ENCODE assay signal across 9 mouse cellular contexts in the genomic region with DNA sequence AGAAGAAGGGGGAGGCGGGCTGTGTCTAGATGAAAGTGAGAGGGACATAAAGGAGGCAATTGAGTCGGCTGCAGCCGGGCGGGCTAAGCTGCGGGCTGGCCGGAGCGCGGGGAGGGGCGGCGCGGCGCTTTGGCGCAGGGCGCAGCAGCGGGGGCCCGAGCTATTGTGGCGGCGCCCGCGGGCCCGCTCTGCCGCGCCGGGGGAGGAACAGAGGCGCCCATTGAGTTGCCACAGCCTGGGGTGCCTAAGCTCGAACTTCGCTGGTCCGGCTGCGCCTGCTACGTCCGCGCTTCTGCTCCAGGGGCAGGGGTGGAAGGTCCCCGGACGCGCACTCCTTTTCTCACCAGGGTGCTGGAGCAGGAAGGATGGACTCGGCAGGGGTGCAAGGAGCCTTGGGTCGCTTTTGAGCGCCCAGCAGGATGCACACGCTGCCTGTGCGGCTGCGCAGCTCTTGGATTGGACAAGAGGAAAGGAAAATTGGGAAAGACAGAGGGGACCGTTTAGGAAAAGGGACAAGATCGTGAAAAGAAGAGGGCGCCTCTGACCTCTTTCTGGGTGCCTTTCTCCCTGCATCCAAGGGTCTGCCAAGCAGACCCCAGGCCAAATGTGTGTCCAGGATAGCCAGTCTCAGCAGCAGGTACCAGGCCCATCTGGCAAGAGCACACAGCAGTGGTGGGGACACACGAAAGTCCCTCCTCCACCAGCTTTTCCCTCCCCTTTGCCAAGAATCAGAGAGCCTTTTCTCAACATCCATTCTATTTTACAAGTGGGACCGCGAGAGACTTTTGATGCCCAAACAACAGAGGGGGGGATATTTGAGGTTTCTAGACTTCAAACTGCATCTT. TPM values are rescaled to one million over a fixed set of nuclear protein-coding genes. Genes with fewer than 3 reads are reported as not detected.
A peak's percentile ranks its signal among the peaks of the same experiment; 100 is the strongest.
DNase-seq lines count a peak whose midpoint lies in the region; ATAC-seq and TF ChIP-seq lines count a peak whose summit lies in the region.
"Had no signal": no experiment of that assay in that cellular context is flagged by ENCODE, and none has a peak within 500 bp of the region (broad histone marks: within the 10 kb centered on the region; RNA-seq: fewer than 3 reads in every experiment).

No protein-coding gene starts in this region.

- TF ChIP-seq CTCF in embryonic fibroblast, embryonic 13.5 days (IDR thresholded peaks at IDR 0.05; ENCODE audit: borderline replicate concordance, insufficient read depth, low read length) = no peak

- ATAC-seq in limb, embryonic 13.5 days (ENCODE audit: low FRiP score, low read depth) = 0 out of 2 replicates have a peak, but pooled peaks have one; percentile 15
- no peak for ATAC-seq in megakaryocyte progenitor cell, adult 5-6 weeks (replicated peaks; ENCODE audit: poor library complexity)

- under 1% methylated on average over 46 of the region's 47 CpGs for WGBS in limb, embryonic 13.5 days

- DNase-seq in retina, postnatal 1 day = peak; percentile 69
- no peak for DNase-seq in retina, embryonic 14.5 days (ENCODE audit: low spot score)
- DNase-seq in thymus, adult 18-20 months = no peak
- DNase-seq in cerebellum, adult 11 months = no peak
- DNase-seq: thymus, postnatal 14 days had no signal

- H3K4me3 ChIP-seq in embryonic fibroblast, embryonic 13.5 days (ENCODE audit: insufficient read depth, low read length) = peak overlapping the region; percentile 36
- peak overlapping the region; percentile 41 for H3K4me3 ChIP-seq in limb, embryonic 13.5 days

- no peak for TF ChIP-seq POLR2A in embryonic fibroblast, embryonic 13.5 days (IDR thresholded peaks at IDR 0.05; ENCODE audit: low read depth, low read length)

- no peaks in the 10 kb centered on the region for H3K9me3 ChIP-seq in limb, embryonic 13.5 days

- peak overlapping the region; percentile 66 for H3K4me2 ChIP-seq in limb, embryonic 13.5 days (replicated peaks)

- peak overlapping the region; percentile 14; the same call in 1 of the 2 replicates for H3K27ac ChIP-seq in embryonic fibroblast, embryonic 13.5 days (ENCODE audit: insufficient read depth, low read length)
- no peak overlapping the region for H3K27ac ChIP-seq in limb, embryonic 13.5 days

- 0 out of 2 replicates have a peak, but pooled peaks cover 3% of the 10 kb centered on the region for H3K4me1 ChIP-seq in embryonic fibroblast, embryonic 13.5 days (ENCODE audit: control insufficient read depth, insufficient read depth, low read length)
- H3K4me1 ChIP-seq in limb, embryonic 13.5 days = peaks cover 12% of the 10 kb centered on the region

- peak overlapping the region; percentile 56 for H3K9ac ChIP-seq in limb, embryonic 13.5 days

- H3K27me3 ChIP-seq in limb, embryonic 13.5 days = peaks cover 97% of the 10 kb centered on the region

- H3K36me3 ChIP-seq in limb, embryonic 13.5 days = no peaks in the 10 kb centered on the region

RNA-seq across cellular contexts. Expression of gene Pax3, which starts 7.2 kb away (rescaled TPM):
- polyA plus RNA-seq in embryonic fibroblast, embryonic 13.5 days (2011; ENCODE audit: insufficient read length, low read depth, missing spikeins) = 2.8 and 6.4 TPM in 2 replicates
- 0.95 and 1.1 TPM in 2 replicates for polyA plus RNA-seq in limb, embryonic 13.5 days (2015; fragmentation: Nextera tagmentation; extraction: Ambion mirVana)
- not detected in 2 replicates for total RNA-seq in megakaryocyte progenitor cell, adult 5-6 weeks (2015)
- not detected in 2 replicates for total RNA-seq in megakaryocyte progenitor cell, adult 5-6 weeks (2017)
- polyA plus RNA-seq: gonadal fat pad, adult 2 months had no signal
